In genomic region chr3:37868454-37868853, GRCm38 (mm10) we compare ENCODE assay signal across 12 mouse cellular contexts.
DNase-seq lines count a peak whose midpoint lies in the region; ATAC-seq lines count a peak whose summit lies in the region.
"Had no signal": no experiment of that assay in that cellular context is flagged by ENCODE, and none has a peak within 500 bp of the region (broad histone marks: within the 10 kb centered on the region; RNA-seq: fewer than 3 reads in every experiment).

No protein-coding gene starts in this region.

- WGBS in heart, embryonic 12.5 days: 62% methylated on average over 4 of the region's 4 CpGs
- 88% methylated on average over 4 of the region's 4 CpGs for WGBS in midbrain, embryonic 14.5 days
- WGBS in midbrain, embryonic 10.5 days: 91% methylated on average over 4 of the region's 4 CpGs
- 51% methylated on average over 4 of the region's 4 CpGs for WGBS in intestine, embryonic 16.5 days
- WGBS in forebrain, embryonic 15.5 days: 70% methylated on average over 4 of the region's 4 CpGs

- no peak for ATAC-seq in heart, embryonic 12.5 days (ENCODE audit: insufficient number of reproducible peaks, low FRiP score)
- ATAC-seq in midbrain, embryonic 14.5 days (ENCODE audit: low FRiP score, low TSS enrichment): no peak
- ATAC-seq in intestine, embryonic 16.5 days: no peak
- no peak for ATAC-seq in forebrain, embryonic 15.5 days (replicated peaks)

- peak; percentile 43 to 66 for DNase-seq in heart, postnatal 10 days
- peak; percentile 34 for DNase-seq in midbrain, embryonic 14.5 days
- DNase-seq in midbrain, embryonic 10.5 days (ENCODE audit: low spot score): no peak
- DNase-seq in lung, postnatal 36 days: peak; percentile 13
- DNase-seq: adrenal gland, postnatal 25 days; cerebellum, adult 11 months had no signal

- H3K9ac ChIP-seq in heart, embryonic 12.5 days: no peak overlapping the region
- no peak overlapping the region for H3K9ac ChIP-seq in midbrain, embryonic 14.5 days (replicated peaks; ENCODE audit: low read length)
- no peak overlapping the region for H3K9ac ChIP-seq in intestine, embryonic 16.5 days (ENCODE audit: low read depth, low read length)
- no peak overlapping the region for H3K9ac ChIP-seq in forebrain, embryonic 15.5 days (replicated peaks)
- H3K9ac ChIP-seq: hindbrain, embryonic 12.5 days had no signal

- no peaks in the 10 kb centered on the region; the same call in 1 of the 2 replicates for H3K4me1 ChIP-seq in heart, embryonic 12.5 days (replicated peaks)
- H3K4me1 ChIP-seq in midbrain, embryonic 14.5 days (ENCODE audit: control insufficient read depth, insufficient read depth, low read length): no peaks in the 10 kb centered on the region
- H3K4me1 ChIP-seq in midbrain, embryonic 10.5 days: no peaks in the 10 kb centered on the region
- H3K4me1 ChIP-seq in intestine, embryonic 16.5 days (ENCODE audit: control insufficient read depth, insufficient read depth, low read length): peaks cover 7% of the 10 kb centered on the region; the same call in 1 of the 2 replicates
- no peaks in the 10 kb centered on the region for H3K4me1 ChIP-seq in forebrain, embryonic 15.5 days
- H3K4me1 ChIP-seq: hindbrain, embryonic 12.5 days had no signal

- intact Hi-C loops in heart, postnatal 10 days (cut with DNase I): loop anchor here (5.0 kb wide), 1 partner anchor 216 kb away; no protein-coding TSS in a partner anchor

- no peaks in the 10 kb centered on the region for H3K27me3 ChIP-seq in heart, embryonic 12.5 days (replicated peaks)
- H3K27me3 ChIP-seq in midbrain, embryonic 14.5 days (ENCODE audit: control insufficient read depth, insufficient read depth, low read length): no peaks in the 10 kb centered on the region
- H3K27me3 ChIP-seq in midbrain, embryonic 10.5 days (ENCODE audit: low read depth, poor library complexity, severe bottlenecking): peaks cover under 1% of the 10 kb centered on the region; the same call in 1 of the 2 replicates
- H3K27me3 ChIP-seq in intestine, embryonic 16.5 days (replicated peaks; ENCODE audit: control insufficient read depth, insufficient read depth, low read length): no peaks in the 10 kb centered on the region
- H3K27me3 ChIP-seq in forebrain, embryonic 15.5 days: no peaks in the 10 kb centered on the region
- H3K27me3 ChIP-seq: hindbrain, embryonic 12.5 days had no signal

- no peak overlapping the region for H3K4me2 ChIP-seq in heart, embryonic 12.5 days
- no peak overlapping the region for H3K4me2 ChIP-seq in midbrain, embryonic 14.5 days (ENCODE audit: low read length)
- no peak overlapping the region for H3K4me2 ChIP-seq in intestine, embryonic 16.5 days (ENCODE audit: low read depth, low read length)
- no peak overlapping the region for H3K4me2 ChIP-seq in forebrain, embryonic 15.5 days (replicated peaks)
- H3K4me2 ChIP-seq: hindbrain, embryonic 12.5 days; liver, embryonic 11.5 days had no signal

- H3K27ac ChIP-seq in heart, embryonic 12.5 days (ENCODE audit: poor library complexity, severe bottlenecking): no peak overlapping the region
- no peak overlapping the region for H3K27ac ChIP-seq in midbrain, embryonic 14.5 days (replicated peaks; ENCODE audit: low read depth, low read length)
- no peak overlapping the region for H3K27ac ChIP-seq in midbrain, embryonic 10.5 days (replicated peaks)
- peak overlapping the region; percentile 16; the same call in 1 of the 2 replicates for H3K27ac ChIP-seq in intestine, embryonic 16.5 days (ENCODE audit: low read length)
- H3K27ac ChIP-seq in forebrain, embryonic 15.5 days (replicated peaks): no peak overlapping the region
- H3K27ac ChIP-seq: hindbrain, embryonic 12.5 days had no signal

- H3K36me3 ChIP-seq in heart, embryonic 12.5 days: no peaks in the 10 kb centered on the region
- H3K36me3 ChIP-seq in midbrain, embryonic 14.5 days (ENCODE audit: control insufficient read depth, insufficient read depth, low read length): no peaks in the 10 kb centered on the region
- H3K36me3 ChIP-seq in midbrain, embryonic 10.5 days: no peaks in the 10 kb centered on the region
- no peaks in the 10 kb centered on the region for H3K36me3 ChIP-seq in intestine, embryonic 16.5 days (ENCODE audit: control insufficient read depth, insufficient read depth, low read length)
- H3K36me3 ChIP-seq in forebrain, embryonic 15.5 days: no peaks in the 10 kb centered on the region
- H3K36me3 ChIP-seq: hindbrain, embryonic 12.5 days had no signal

- no peak overlapping the region for H3K4me3 ChIP-seq in heart, embryonic 12.5 days
- no peak overlapping the region for H3K4me3 ChIP-seq in midbrain, embryonic 14.5 days (replicated peaks; ENCODE audit: low read depth, low read length)
- H3K4me3 ChIP-seq in midbrain, embryonic 10.5 days: no peak overlapping the region
- H3K4me3 ChIP-seq in intestine, embryonic 16.5 days (ENCODE audit: low read length): no peak overlapping the region
- no peak overlapping the region for H3K4me3 ChIP-seq in forebrain, embryonic 15.5 days
- H3K4me3 ChIP-seq: hindbrain, embryonic 12.5 days; megakaryocyte, embryonic 14.5 days had no signal

- no peaks in the 10 kb centered on the region for H3K9me3 ChIP-seq in heart, embryonic 12.5 days (replicated peaks)
- no peaks in the 10 kb centered on the region for H3K9me3 ChIP-seq in midbrain, embryonic 14.5 days (ENCODE audit: control insufficient read depth, low read length)
- H3K9me3 ChIP-seq in midbrain, embryonic 10.5 days (replicated peaks): no peaks in the 10 kb centered on the region
- no peaks in the 10 kb centered on the region for H3K9me3 ChIP-seq in intestine, embryonic 16.5 days (ENCODE audit: control insufficient read depth, low read length)
- H3K9me3 ChIP-seq in forebrain, embryonic 15.5 days: no peaks in the 10 kb centered on the region
- H3K9me3 ChIP-seq: hindbrain, embryonic 12.5 days had no signal
